In the genomic region with DNA sequence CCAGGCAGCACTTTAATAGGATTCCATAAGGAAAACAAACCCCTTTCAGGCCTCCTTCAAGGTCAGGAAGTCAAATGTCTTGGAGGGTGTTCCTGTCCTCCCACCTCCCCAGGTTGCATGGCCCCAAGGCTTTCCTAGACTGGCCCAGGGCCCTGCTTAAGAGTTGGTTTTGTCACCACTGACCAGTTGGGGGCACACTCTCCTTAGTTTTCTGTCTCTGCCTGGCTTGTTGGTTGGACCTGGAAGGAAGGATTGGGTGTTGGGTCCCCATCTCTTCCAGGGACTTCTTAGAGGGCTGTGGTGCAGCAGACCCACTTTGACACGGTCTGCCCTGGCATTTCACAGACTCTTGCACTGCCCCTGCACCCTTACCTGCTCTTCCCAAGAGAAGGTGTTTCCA, we compare ENCODE assay signal across 8 mouse cellular contexts.
A peak's percentile ranks its signal among the peaks of the same experiment; 100 is the strongest.
DNase-seq lines count a peak whose midpoint lies in the region; ATAC-seq lines count a peak whose summit lies in the region.

No protein-coding gene starts in this region.

- no peaks in the 10 kb centered on the region for H3K36me3 ChIP-seq in embryonic facial prominence, embryonic 13.5 days
- no peaks in the 10 kb centered on the region for H3K36me3 ChIP-seq in hindbrain, embryonic 12.5 days

- 65% methylated on average over 1 of the region's 1 CpGs for WGBS in embryonic facial prominence, embryonic 13.5 days
- WGBS in hindbrain, embryonic 12.5 days, result 72% methylated on average over 1 of the region's 1 CpGs

- peaks cover 27% of the 10 kb centered on the region for H3K4me1 ChIP-seq in embryonic facial prominence, embryonic 13.5 days
- H3K4me1 ChIP-seq in hindbrain, embryonic 12.5 days, result peaks cover 6% of the 10 kb centered on the region; the same call in 1 of the 2 replicates

- no peak for ATAC-seq in embryonic facial prominence, embryonic 13.5 days (ENCODE audit: insufficient number of reproducible peaks, insufficient read depth, low FRiP score, low TSS enrichment, low read depth)
- ATAC-seq in hindbrain, embryonic 12.5 days (ENCODE audit: low FRiP score), result no peak

- peaks cover 5% of the 10 kb centered on the region; the same call in 1 of the 2 replicates for H3K27me3 ChIP-seq in embryonic facial prominence, embryonic 13.5 days
- peaks cover 8% of the 10 kb centered on the region; the same call in 1 of the 2 replicates for H3K27me3 ChIP-seq in hindbrain, embryonic 12.5 days

- H3K9ac ChIP-seq in embryonic facial prominence, embryonic 13.5 days, result no peak overlapping the region
- no peak overlapping the region for H3K9ac ChIP-seq in hindbrain, embryonic 12.5 days

- H3K4me3 ChIP-seq in embryonic facial prominence, embryonic 13.5 days, result no peak overlapping the region
- no peak overlapping the region for H3K4me3 ChIP-seq in hindbrain, embryonic 12.5 days

- DNase-seq in frontal cortex, postnatal 36 days (ENCODE audit: low spot score in 2 of 2), result peak; percentile 28 to 34
- no peak for DNase-seq in frontal cortex, postnatal 14 days (ENCODE audit: low spot score in 2 of 2)
- DNase-seq in ovary, postnatal 14 days (ENCODE audit: low spot score), result peak; percentile 10
- no peak for DNase-seq in ovary, postnatal 10 days (ENCODE audit: low spot score)
- peak; percentile 3 for DNase-seq in telencephalon, adult 2 months (ENCODE audit: low read depth, low spot score)
- no peak for DNase-seq in spleen, postnatal 14 days (ENCODE audit: low spot score in 2 of 2)

- H3K4me2 ChIP-seq in embryonic facial prominence, embryonic 13.5 days, result no peak overlapping the region
- H3K4me2 ChIP-seq in hindbrain, embryonic 12.5 days (replicated peaks), result no peak overlapping the region

- peak overlapping the region; percentile 63; the same call in 1 of the 2 replicates for H3K27ac ChIP-seq in embryonic facial prominence, embryonic 13.5 days
- H3K27ac ChIP-seq in hindbrain, embryonic 12.5 days, result no peak overlapping the region

- H3K9me3 ChIP-seq in embryonic facial prominence, embryonic 13.5 days, result no peaks in the 10 kb centered on the region
- no peaks in the 10 kb centered on the region for H3K9me3 ChIP-seq in hindbrain, embryonic 12.5 days (replicated peaks)

Comparison
In these comparisons a context has a peak if more than half of its experiments do, and no peak if none do; other contexts are left out.
1. DNase-seq: peak in frontal cortex, postnatal 36 days (2 of 2), ovary, postnatal 14 days (single experiment) and telencephalon, adult 2 months (single experiment); none in frontal cortex, postnatal 14 days (0 of 2), ovary, postnatal 10 days (single experiment) and spleen, postnatal 14 days (0 of 2).